Mouse (Mus musculus): ENCODE data around the gene Thoc5.

Thoc5 gene

DNA sequence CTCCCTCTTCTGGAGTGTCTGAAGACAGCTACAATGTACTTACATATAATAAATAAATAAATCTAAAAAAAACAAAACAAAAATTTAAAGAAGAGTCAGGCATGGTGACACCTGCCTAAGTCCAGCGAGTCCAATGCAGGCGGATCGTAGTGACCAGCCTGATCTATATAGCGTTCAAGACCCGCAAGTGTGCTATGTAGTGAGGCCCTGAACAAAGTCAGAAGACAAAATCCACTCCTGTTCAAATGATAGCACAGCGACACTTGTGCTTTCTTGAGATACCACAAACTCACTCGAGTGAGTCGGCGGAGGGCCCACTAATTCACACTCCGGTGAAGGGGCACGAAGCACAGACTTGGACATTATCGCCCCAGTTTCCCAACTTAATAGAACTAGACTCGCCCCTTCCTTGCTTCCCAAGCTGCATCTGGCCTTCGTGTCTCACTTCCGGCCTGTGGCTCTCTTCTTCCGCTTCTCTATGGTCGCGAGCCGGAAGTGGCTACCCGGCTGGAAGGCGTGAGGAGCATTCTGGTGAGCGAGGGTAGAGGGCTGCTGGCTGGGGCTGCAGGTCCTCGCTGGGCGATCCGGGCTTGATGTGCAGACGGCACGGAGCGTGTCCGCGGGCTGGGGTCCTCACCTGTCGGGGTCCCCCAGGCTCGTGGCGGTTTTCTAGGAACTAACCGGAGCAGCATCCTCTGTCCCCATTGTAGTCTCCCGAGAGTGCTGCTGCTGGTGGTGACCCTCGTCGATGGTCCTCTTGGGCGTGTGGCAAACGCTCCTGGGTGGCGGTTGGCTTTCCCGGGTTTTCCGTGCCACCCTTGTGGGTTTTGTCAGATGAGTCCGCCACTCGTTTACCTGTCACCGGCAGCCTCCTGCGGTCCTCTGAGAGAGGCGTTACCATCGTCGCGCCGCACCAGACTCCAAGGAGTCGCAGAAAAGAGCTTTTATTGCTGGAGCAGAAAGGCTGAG is at the start of gene Thoc5:
Gene Thoc5, plus strand, starts transcription at position 473 of the 969 bp plus-strand sequence.
- peak; percentile 69 for DNase-seq (ENCODE audit: low spot score)

DNA sequence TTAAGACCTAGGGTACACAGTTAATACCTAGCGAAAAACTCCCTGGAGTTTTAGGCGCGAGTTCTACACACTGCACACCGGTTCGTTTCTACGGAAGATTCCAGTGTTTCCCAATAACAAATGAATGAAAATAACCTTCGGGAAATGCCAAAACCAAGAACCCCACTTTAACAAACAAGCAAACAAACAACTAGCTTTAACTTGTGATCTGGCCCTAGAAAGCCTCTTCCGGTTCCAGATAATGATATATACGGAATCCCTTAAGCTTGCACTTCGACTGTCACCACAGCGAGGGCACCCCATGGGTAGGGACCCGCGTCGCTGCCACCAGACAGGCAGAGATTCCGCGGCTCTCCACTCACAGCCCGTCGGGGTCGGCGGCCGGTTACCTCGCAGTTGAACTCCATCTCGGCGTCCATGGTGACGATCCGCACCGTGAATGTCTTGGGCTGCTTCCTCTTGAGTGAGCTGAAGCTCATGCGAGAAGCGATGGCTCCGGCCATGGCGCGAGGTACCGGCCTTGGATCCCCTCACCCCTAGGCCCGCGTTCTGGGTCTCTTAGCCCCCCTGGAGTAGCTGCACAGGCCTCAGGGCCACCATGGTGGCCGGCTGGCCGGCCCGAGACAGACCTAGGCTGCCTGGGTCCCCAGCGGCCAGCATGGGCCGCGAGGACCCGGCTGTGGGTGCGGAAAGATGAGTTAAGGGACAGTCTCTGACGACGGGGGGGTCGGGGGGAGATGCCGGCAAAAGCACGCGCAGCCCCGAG is 46.5 kb upstream of the Thoc5 start:
- DNase-seq (ENCODE audit: low spot score), result no peak

DNA sequence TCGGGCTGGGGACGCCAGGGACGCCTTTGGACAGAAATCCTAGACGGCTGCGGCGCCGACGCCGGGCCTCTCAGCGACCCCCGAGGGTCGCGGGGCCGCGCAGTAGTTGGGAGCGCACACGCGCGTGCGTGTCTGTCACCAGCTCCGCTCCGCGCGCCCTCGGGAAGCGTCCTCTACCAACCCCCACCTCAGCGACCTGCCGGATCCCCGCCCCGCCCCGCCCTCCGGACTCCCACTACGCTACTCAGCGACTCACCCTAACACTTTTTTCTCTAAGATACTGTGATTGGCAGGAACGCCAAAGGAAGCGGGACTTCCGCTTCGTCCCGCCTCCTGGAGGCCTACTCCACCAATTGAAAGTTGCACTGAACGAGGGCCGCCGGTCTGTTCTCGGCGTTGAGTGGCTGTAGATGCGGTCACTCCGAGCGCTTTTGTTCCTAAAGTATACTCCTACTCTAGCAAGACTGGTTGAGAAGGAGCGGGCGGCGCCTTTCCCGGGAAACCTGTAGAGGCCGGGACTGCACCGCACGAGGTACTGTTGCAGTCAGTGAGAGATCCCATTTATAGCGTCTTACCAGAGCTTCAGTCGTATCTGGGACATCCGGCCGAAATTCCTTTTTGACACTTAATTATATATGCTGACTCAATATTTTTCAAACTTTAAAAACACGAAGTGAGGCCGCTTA is 45.7 kb upstream of the Thoc5 start, which contains the start of gene Nf2:
Gene Nf2, minus strand, starts transcription at position 279 of the 686 bp plus-strand sequence.
- DNase-seq (ENCODE audit: low spot score), result peak; percentile 98

DNA sequence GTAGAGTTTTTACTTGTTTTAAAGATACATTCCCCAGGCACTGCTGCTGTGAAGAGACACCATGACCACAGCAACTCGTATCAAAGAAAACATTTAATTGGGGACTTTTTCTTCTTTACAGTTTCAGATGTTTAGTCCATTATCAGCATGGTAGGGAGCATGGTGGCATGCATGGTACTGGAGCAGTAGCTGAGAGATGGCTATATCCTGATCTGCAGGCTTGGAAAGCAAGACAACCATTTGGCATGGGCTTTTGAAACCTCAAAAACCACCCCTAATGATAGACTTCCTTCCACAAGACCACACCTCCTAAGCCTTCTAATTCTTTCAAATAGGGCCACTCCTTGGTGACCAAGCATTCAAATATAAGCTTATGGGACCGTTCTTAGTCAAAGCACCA is 44.7 kb upstream of the Thoc5 start:
- no peak for DNase-seq (ENCODE audit: low spot score)

GRCm38 (mm10) chr11:4853021-4853420 is 42.1 kb upstream of the Thoc5 start:
- DNase-seq (ENCODE audit: low spot score), result no peak

- no peak for DNase-seq (ENCODE audit: low spot score)
These were observed 40.9 kb upstream of the Thoc5 start for GRCm38 (mm10) chr11:4854181-4854580.

GRCm38 (mm10) chr11:4858416-4858815 is 36.7 kb upstream of the Thoc5 start:
- DNase-seq (ENCODE audit: low spot score), result no peak

DNA sequence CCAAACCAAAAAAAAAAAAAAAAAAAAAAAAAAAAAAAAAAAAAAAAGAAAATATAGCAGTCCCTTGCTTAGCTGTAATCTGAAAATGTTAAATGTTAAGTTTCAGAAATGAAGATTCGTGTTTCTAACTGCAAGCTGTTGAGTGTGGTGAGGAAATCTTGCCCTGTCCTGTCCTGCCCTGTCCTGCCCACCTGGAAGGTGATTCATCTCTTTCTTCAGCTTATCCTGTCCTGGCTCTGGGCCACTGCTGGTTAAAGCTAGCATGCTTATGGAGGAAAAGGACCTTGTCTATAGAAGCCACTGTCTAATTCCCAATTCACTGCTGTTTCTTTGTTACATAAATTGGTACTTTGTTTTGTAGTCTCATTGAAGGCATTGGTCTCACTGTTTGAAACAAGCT is 34.1 kb upstream of the Thoc5 start:
- DNase-seq (ENCODE audit: low spot score), result no peak

DNA sequence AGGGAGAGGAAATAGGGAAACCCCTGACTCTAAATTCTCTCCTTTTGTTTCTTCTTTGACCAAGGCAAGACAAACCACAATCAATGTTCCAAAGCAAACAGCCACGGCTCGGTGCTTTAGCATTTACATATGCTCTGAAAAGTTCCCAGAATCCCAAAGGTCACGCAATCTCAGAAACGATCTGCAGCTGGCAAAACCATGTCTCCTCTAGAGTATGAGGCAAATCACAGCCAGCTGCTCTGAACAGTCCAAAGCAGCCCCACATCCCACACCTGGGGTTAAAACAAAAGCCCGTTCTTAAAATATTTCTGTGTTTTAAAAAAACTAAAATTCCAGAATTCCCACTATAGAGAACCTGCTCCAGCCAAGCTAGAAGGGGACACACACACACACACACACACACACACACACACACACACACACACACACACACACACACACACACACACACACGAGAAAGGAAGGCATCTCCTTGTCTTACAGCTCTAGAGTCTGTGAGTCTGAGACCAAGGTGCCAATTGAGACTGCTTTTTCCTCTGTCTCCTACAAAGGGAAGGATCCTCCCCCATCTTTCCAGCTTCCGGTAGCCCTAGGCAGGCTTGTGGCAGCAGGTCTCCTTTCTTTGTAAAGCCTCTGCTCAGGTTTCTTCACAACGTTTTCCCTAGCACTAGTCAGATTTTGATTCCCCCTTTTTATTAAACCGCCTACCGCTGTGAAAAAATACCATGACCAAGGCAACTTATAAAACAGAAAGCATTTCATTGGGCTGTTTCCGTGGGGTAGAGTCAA is 33.1 kb upstream of the Thoc5 start:
- DNase-seq (ENCODE audit: low spot score), result no peak

DNA sequence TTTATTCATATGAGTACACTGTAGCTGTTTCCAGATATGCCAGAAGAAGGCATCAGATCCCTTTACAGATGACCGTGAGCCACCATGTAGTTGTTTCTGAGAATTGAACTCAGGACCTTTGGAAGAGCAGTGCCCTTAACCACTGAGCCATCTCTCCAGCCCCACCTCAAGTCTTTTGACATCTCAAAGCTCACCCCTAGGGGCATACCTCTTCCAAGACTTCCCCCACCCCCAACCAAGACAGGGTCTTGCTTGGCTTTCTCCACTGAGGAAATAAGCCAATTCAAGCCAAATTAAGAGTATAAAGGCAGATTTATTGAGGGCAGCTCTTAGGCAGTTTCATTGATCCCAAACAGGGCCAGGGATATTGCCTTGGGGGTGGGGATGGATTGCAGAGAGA is 32.4 kb upstream of the Thoc5 start:
- no peak for DNase-seq (ENCODE audit: low spot score)

GRCm38 (mm10) chr11:4865645-4866251 is 29.4 kb upstream of the Thoc5 start:
- no peak for DNase-seq (ENCODE audit: low spot score)

- DNase-seq (ENCODE audit: low spot score), result peak; percentile 65
These were observed 21.2 kb upstream of the Thoc5 start, which contains the start of gene Nipsnap1 for GRCm38 (mm10) chr11:4873755-4874475. Gene Nipsnap1 (plus strand): TSS chr11:4873951.

DNA sequence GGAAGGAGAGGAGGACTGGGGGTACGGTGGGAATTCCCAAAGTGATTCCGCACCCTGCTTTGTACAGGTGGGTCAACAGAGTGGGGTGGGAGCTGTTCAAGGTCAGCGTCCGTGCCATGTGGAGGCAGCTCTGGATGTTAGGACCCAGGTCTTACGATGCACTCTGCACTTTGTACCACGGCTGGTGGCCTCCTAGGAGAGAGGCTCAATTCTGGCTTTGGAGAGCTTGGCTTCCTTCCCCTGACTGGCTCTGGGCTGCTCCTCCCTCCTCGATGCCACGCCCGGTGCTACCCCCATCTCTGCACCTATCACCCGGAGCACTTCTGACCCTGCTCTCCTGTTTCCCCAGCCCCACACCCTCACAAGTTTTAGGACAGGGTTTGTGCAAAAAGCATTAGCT is 20.6 kb upstream of the Thoc5 start:
- DNase-seq (ENCODE audit: low spot score), result no peak

GRCm38 (mm10) chr11:4881087-4881486 is 14.0 kb upstream of the Thoc5 start:
- DNase-seq (ENCODE audit: low spot score), result no peak

DNA sequence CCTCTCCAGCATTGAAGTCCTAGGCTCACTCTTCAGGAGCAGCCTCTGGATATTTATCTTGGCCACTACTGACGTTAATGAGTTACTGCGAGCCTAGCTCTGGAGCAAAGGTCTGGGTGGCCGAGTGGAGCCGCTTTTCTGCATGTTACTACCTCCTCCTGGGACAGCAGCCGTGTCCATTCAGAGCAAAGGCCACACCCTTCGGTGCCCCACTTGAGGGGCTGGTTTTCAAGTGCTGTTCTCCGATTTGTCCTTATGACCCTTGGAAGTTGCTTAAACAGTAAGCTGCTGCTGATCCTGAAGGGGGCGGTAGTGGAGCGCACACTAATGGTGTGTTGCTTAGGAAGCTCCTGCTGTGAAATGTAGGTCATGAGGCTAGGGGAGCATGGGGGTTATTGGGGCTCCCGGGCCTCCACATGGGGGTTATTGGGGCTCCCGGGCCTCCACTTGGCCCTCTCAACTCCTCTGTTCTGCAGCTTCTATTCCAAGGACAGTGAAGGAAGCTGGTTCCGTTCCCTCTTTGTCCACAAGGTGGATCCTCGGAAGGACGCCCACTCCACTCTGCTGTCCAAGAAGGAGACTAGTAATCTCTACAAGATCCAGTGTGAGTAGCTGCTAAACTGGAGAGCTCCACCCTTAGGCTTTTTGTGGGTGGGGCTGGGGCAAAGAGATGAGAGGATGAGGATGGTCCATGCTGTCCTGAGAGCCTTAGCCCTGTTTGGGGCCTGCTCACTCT is 12.1 kb upstream of the Thoc5 start:
- no peak for DNase-seq (ENCODE audit: low spot score)

- no peak for DNase-seq (ENCODE audit: low spot score)
These were observed 9.7 kb upstream of the Thoc5 start for GRCm38 (mm10) chr11:4885385-4885903.

- DNase-seq (ENCODE audit: low spot score), result no peak
These were observed 8.1 kb upstream of the Thoc5 start for GRCm38 (mm10) chr11:4886987-4887386.

DNA sequence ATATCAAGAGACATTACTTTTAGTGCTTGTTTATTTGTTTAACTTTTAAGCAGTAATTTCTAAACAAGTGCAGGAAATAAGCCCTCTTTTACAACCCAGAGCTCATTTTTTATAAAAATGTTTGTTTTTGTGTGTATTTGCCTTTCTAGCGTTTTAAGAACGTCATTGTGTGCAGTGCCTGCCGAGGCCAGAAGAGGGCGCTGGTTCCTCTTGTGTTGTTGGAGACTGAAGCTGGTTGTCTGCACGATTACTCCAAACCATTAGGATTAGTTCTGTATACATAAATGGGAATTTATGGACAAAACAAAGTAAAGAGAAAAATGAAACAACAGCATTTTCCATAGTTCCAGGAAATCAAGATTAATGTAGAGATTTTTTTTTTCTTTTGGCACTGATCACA is 5.3 kb downstream of the Thoc5 start:
- DNase-seq (ENCODE audit: low spot score), result no peak

GRCm38 (mm10) chr11:4901956-4902355 is 6.8 kb downstream of the Thoc5 start:
- no peak for DNase-seq (ENCODE audit: low spot score)
